Mouse (Mus musculus): ENCODE results near the gene 4930451I11Rik. TPM values are rescaled to one million over a fixed set of nuclear protein-coding genes. Genes with fewer than 3 reads are reported as not detected.

Gene 4930451I11Rik
- polyA plus RNA-seq, 1 experiment from 2014 or later = not detected

DNA sequence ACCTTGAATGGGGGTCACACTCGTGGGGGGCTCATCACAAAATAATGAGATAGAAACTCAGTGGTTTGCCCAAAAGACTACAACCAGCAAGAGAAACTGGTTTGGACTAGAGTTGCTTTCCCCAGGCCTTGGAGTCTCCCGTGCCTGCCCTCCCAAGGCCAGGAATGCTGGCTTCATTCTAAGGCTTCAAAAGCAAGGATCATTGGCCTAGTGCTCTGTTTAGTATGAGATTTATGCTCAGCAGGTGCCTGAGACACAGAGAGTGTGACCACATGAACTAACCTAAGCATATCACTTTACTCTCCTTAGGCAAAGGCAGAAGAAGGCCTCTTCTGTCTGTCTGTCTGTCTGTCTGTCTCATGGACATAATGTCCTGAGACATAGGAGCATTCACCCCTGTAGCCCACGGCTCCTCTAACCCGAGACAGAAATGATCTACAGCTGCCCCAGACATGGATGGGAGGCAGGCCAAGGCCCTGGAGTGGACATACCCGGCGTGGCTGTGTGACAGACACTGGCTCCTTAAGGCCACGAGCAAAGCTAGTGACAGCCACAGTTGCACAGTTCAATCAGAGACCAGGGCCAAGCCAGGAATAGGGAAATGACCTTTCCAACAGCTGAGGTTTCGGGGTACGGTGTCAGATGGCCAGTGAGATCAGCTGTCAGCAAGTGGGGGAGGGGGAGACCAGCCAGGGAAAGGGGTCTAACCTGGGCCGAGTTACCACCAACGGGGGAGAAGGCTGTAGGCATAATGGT is 29.1 kb downstream of the 4930451I11Rik start:
- Histone ChIP-seq H3K9me3 (ENCODE audit: control insufficient read depth, low read length) (no peaks in the 10 kb centered on the region), H3K4me1 (replicated peaks; ENCODE audit: control insufficient read depth, insufficient read depth) (no peaks in the 10 kb centered on the region; the same call in 1 of the 2 replicates), H3K36me3 (ENCODE audit: control insufficient read depth, insufficient read depth, low read length) (no peaks in the 10 kb centered on the region), H3K27me3 (ENCODE audit: control insufficient read depth, insufficient read depth, low read length) (no peaks in the 10 kb centered on the region), H3K27ac (replicated peaks) (no peak overlapping the region), H3K4me3 (ENCODE audit: low read depth, low read length) (no peak overlapping the region), H3K9ac (ENCODE audit: low read length) (no peak overlapping the region), H3K4me2 (replicated peaks; ENCODE audit: low read depth) (no peak overlapping the region)
- no peak for DNase-seq (ENCODE audit: low spot score)
- no peak for ATAC-seq (ENCODE audit: low FRiP score, low TSS enrichment)
- 73% methylated on average over 11 of the region's 11 CpGs for WGBS
- TF ChIP-seq EP300 (optimal IDR thresholded peaks at IDR 0.05) (no peak), CTCF (IDR thresholded peaks at IDR 0.05; ENCODE audit: low read depth) (no peak)

DNA sequence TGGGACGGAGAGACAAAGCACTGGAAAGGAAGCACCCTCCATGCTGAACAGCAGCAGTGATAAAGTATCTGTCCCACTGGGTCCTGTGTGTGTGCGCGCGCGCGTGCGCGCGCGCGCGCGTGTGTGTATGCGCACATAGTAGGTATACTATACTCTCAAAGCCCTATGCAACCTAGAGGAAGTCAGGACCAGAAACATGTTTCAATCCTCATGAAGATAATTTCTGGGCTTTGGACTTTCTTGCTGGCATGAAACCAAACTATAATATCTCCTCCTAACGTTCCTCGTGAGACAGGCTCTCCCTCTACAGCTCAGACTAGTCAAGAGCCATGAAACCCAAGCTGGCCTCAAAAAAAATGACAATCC is 30.4 kb downstream of the 4930451I11Rik start:
- Histone ChIP-seq H3K4me1 (replicated peaks; ENCODE audit: control insufficient read depth, insufficient read depth) (no peaks in the 10 kb centered on the region; the same call in 1 of the 2 replicates), H3K9me3 (ENCODE audit: control insufficient read depth, low read length) (no peaks in the 10 kb centered on the region), H3K27me3 (ENCODE audit: control insufficient read depth, insufficient read depth, low read length) (no peaks in the 10 kb centered on the region), H3K4me3 (ENCODE audit: low read depth, low read length) (no peak overlapping the region), H3K4me2 (replicated peaks; ENCODE audit: low read depth) (no peak overlapping the region), H3K27ac (replicated peaks) (no peak overlapping the region), H3K9ac (ENCODE audit: low read length) (no peak overlapping the region), H3K36me3 (ENCODE audit: control insufficient read depth, insufficient read depth, low read length) (peaks cover 5% of the 10 kb centered on the region; the same call in 1 of the 2 replicates)
- DNase-seq (ENCODE audit: low spot score) = no peak
- ATAC-seq (ENCODE audit: low FRiP score, low TSS enrichment) = no peak
- TF ChIP-seq CTCF (IDR thresholded peaks at IDR 0.05; ENCODE audit: low read depth) = no peak
- TF ChIP-seq EP300 (optimal IDR thresholded peaks at IDR 0.05) = no peak
- WGBS = 88% methylated on average over 16 of the region's 16 CpGs

DNA sequence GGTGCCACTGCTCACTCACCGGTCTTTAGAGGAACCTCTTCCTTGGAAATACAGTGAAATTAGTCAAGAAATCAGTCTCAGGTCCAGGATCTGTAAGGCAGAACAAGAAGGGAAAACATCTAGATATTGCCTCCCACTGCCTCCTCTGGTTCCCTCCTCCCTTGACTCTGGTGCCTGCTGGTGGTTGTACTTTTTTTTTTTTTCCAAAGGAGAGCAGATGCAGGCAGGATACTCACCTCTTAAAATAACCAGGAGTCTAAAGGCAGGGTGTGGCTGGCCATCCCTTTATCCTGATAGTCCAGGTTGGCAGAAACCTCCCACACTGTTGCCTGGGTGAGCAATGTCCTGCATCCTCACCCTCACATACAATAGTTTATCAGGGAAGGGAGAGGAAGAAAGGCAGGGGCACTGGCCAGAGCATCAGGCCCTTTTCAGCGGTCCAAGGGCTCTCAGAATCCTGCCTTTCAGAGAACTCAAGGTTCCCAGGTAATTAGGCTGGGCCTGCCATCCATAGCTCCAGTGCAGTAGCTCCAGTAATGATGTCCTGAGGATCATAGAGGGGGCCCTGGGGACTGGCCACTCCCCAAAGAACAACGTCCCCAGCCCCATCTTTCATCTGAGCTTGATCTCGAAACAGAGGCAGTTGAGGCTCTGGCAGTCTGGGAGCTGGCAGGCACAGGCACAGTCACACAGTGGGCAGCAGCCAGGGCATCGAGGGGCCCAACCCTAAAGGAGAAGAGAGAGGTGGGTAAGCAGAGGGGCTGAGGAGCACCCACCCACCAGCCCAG is 31.0 kb downstream of the 4930451I11Rik start:
- Histone ChIP-seq H3K27ac (replicated peaks) (peak overlapping the region; percentile 96), H3K36me3 (ENCODE audit: control insufficient read depth, insufficient read depth, low read length) (peaks cover 8% of the 10 kb centered on the region; the same call in 1 of the 2 replicates), H3K4me2 (replicated peaks; ENCODE audit: low read depth) (peak overlapping the region; percentile 68), H3K27me3 (ENCODE audit: control insufficient read depth, insufficient read depth, low read length) (no peaks in the 10 kb centered on the region), H3K9ac (ENCODE audit: low read length) (peak overlapping the region; percentile 76), H3K4me1 (replicated peaks; ENCODE audit: control insufficient read depth, insufficient read depth) (no peaks in the 10 kb centered on the region; the same call in 1 of the 2 replicates), H3K9me3 (ENCODE audit: control insufficient read depth, low read length) (no peaks in the 10 kb centered on the region), H3K4me3 (ENCODE audit: low read depth, low read length) (peak overlapping the region; percentile 80)
- whole genome bisulfite sequencing = 52% methylated on average over 5 of the region's 5 CpGs
- TF ChIP-seq EP300 (optimal IDR thresholded peaks at IDR 0.05) (no peak), CTCF (IDR thresholded peaks at IDR 0.05; ENCODE audit: low read depth) (no peak; the same call in 1 of the 2 replicates)
- DNase-seq (ENCODE audit: low spot score) (no peak), ATAC-seq (ENCODE audit: low FRiP score, low TSS enrichment) (no peak)

DNA sequence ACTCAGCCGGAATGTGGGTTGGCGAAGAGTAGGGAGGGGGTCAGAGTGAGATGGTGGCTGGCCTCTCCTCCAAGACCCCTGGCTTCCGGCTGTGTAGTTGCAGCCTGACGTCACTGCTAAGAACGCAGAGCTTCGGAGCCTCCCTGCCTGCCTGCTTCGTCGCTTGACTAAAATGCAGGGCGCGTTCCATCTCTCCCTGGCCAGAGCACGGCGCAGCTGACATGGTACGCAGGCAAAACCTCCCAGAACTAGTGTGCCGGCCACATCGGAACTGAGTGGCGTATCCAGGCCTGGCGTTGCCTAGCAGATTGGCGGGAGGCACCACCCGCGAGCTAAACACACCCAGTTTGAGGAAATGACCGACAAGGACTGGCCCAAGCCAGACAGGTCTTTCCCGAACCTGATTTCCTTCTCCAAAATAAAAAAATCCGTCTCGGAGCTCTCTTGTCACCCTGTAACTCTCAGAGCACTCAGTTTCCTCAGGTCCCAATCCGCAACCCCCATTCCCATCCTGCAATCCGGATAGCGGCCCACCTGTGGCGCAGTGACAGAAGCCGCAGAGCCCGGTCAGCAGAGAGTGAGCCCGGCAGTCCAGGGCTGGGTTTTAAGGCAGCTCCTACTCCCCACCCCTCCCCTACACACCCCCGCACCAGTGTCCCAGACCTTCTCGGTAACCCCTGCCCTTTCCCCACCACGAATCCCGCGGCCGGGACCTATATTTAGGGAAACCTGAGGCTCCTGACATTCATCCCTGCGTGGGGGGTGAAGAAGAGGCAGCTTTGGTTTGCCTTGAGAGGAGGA is 31.8 kb downstream of the 4930451I11Rik start:
- ATAC-seq (ENCODE audit: low FRiP score, low TSS enrichment) (peak; percentile 85), DNase-seq (ENCODE audit: low spot score) (no peak)
- no peaks in the 10 kb centered on the region for H3K27me3 ChIP-seq (ENCODE audit: control insufficient read depth, insufficient read depth, low read length)
- peak overlapping the region; percentile 68 for H3K4me2 ChIP-seq (replicated peaks; ENCODE audit: low read depth)
- TF ChIP-seq EP300 (optimal IDR thresholded peaks at IDR 0.05) (no peak), CTCF (IDR thresholded peaks at IDR 0.05; ENCODE audit: low read depth) (peak; percentile 46)
- no peaks in the 10 kb centered on the region for H3K9me3 ChIP-seq (ENCODE audit: control insufficient read depth, low read length)
- peak overlapping the region; percentile 96 for H3K27ac ChIP-seq (replicated peaks)
- H3K4me3 ChIP-seq (ENCODE audit: low read depth, low read length) = peak overlapping the region; percentile 80
- H3K36me3 ChIP-seq (ENCODE audit: control insufficient read depth, insufficient read depth, low read length) = peaks cover 14% of the 10 kb centered on the region; the same call in 1 of the 2 replicates
- WGBS = 3% methylated on average over 34 of the region's 38 CpGs
- H3K4me1 ChIP-seq (replicated peaks; ENCODE audit: control insufficient read depth, insufficient read depth) = no peaks in the 10 kb centered on the region; the same call in 1 of the 2 replicates
- peak overlapping the region; percentile 76 for H3K9ac ChIP-seq (ENCODE audit: low read length)

DNA sequence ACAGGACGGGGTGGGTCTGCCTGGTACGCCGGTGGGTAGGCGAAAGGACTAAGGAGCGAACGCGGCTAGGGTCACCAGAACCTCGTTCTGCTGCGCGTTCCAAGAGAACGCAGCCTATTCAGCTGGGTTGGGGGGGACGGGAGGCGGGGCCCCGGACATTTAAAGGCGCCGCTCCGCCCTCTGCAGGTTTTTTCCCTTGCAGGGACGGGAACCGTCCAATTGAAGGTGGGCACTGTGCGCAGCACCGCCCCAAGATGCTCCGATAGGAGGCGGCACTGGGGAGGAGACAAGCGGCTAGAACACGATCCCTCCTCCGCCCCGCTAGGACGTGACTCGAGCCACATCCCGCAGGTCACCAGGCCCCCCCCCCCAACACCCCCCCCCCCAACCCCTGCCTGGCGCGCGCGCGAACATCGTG is 32.4 kb downstream of the 4930451I11Rik start:
- H3K27ac ChIP-seq (replicated peaks) = peak overlapping the region; percentile 96
- 0% methylated on average over 29 of the region's 36 CpGs for WGBS
- H3K4me2 ChIP-seq (replicated peaks; ENCODE audit: low read depth) = peak overlapping the region; percentile 83
- peak; percentile 97 for DNase-seq (ENCODE audit: low spot score)
- H3K4me1 ChIP-seq (replicated peaks; ENCODE audit: control insufficient read depth, insufficient read depth) = no peaks in the 10 kb centered on the region; the same call in 1 of the 2 replicates
- H3K9me3 ChIP-seq (ENCODE audit: control insufficient read depth, low read length) = no peaks in the 10 kb centered on the region
- peak overlapping the region; percentile 80 for H3K4me3 ChIP-seq (ENCODE audit: low read depth, low read length)
- TF ChIP-seq CTCF (IDR thresholded peaks at IDR 0.05; ENCODE audit: low read depth) = peak; percentile 68
- no peak for TF ChIP-seq EP300 (optimal IDR thresholded peaks at IDR 0.05)
- peak overlapping the region; percentile 83 for H3K9ac ChIP-seq (ENCODE audit: low read length)
- no peaks in the 10 kb centered on the region for H3K27me3 ChIP-seq (ENCODE audit: control insufficient read depth, insufficient read depth, low read length)
- peaks cover 16% of the 10 kb centered on the region; the same call in 1 of the 2 replicates for H3K36me3 ChIP-seq (ENCODE audit: control insufficient read depth, insufficient read depth, low read length)
- ATAC-seq (ENCODE audit: low FRiP score, low TSS enrichment) = peak; percentile 94
